Mouse (Mus musculus) midbrain, embryonic 15.5 days (tissue): Measurements from ENCODE around the gene Gm20924. TPM values are rescaled to one million over a fixed set of nuclear protein-coding genes. Genes with fewer than 3 reads are reported as not detected.
"Not testable (repeated sequence)": the region's sequence is repeated elsewhere in the genome, so short reads cannot be mapped to it uniquely, and the experiment has no call there.

Experiments
- ATAC-seq: fragments of 200-750 bp; cut with Nextera tagmentation; replicated peaks from 2 replicates; pipeline ENCODE4 v1.8.0; 2017; ENCODE audit warnings: moderate TSS enrichment
- H3K27ac ChIP-seq: fragments of 300-500 bp; sonication (generic); 2 replicates; pipeline ENCODE4 v1.5.1; 2015; ENCODE audit warnings: mild to moderate bottlenecking, inconsistent platforms
- H3K27me3 ChIP-seq: fragments of 300-500 bp; sonication (generic); replicated peaks from 2 replicates; pipeline ENCODE4 v1.6.1; 2015; ENCODE audit warnings: inconsistent platforms
- H3K36me3 ChIP-seq: fragments of 300-500 bp; sonication (generic); replicated peaks from 2 replicates; pipeline ENCODE4 v1.6.1; 2015; ENCODE audit warnings: inconsistent platforms
- H3K4me1 ChIP-seq: fragments of 300-500 bp; sonication (generic); 2 replicates; pipeline ENCODE4 v1.6.1; 2015; ENCODE audit warnings: inconsistent platforms
- H3K4me2 ChIP-seq: fragments of 300-500 bp; sonication (generic); 2 replicates; pipeline ENCODE4 v1.6.1; 2015; ENCODE audit warnings: inconsistent platforms, mild to moderate bottlenecking, moderate library complexity
- H3K4me3 ChIP-seq: fragments of 300-500 bp; sonication (generic); 2 replicates; pipeline ENCODE4 v1.5.1; 2015; ENCODE audit warnings: mild to moderate bottlenecking, inconsistent platforms
- H3K9ac ChIP-seq: fragments of 300-500 bp; sonication (generic); 2 replicates; pipeline ENCODE4 v1.6.1; 2015; ENCODE audit warnings: mild to moderate bottlenecking, inconsistent platforms
- H3K9me3 ChIP-seq: fragments of 300-500 bp; sonication (generic); 2 replicates; pipeline ENCODE4 v1.6.1; 2016; ENCODE audit warnings: inconsistent platforms
- WGBS: fragments of 180-500 bp; shearing (Covaris S2); methylation state at CpG from one replicate; pipeline ENCODE4 v1.1.7; 2015; ENCODE audit warnings: mixed read lengths; 5-methylcytosine and 5-hydroxymethylcytosine counted together
- polyA plus RNA-seq: library from polyadenylated mRNA; unstranded; fragments of >200 nt; fragmentation: Nextera tagmentation; extraction: Ambion mirVana; gene quantifications from 2 replicates; pipeline ENCODE4 v1.2.1, GENCODE M21; 2015

Gene Gm20924
- polyA plus RNA-seq: not detected in 2 replicates

GRCm38 (mm10) chrY:65207427-65207826 lies at the start of gene Gm20924:
Gene Gm20924 (minus strand): TSS chrY:65207527.
- not testable (repeated sequence) for H3K9ac ChIP-seq, H3K4me1 ChIP-seq, H3K27ac ChIP-seq, H3K4me3 ChIP-seq, H3K9me3 ChIP-seq, H3K36me3 ChIP-seq, H3K4me2 ChIP-seq, ATAC-seq, H3K27me3 ChIP-seq
- no CpG with 5 or more reads among the region's 4 CpGs for WGBS

Other genes with a start within 250 kb of the Gm20924 start
- gene Gm20736, start 170.2 kb upstream of the Gm20924 start, polyA plus RNA-seq: not detected in 2 replicates